Mouse (Mus musculus) erythroblast, embryonic 14.5 days (primary cell): Measurements from ENCODE around the gene Lpgat1. TPM values are rescaled to one million over a fixed set of nuclear protein-coding genes. Genes with fewer than 3 reads are reported as not detected.

ENCODE experiments used
- H3K27me3 ChIP-seq: 2 replicates; pipeline ENCODE4 v1.6.1; 2012; ENCODE audit warnings: inconsistent platforms; ENCODE audit not compliant: control insufficient read depth
- H3K36me3 ChIP-seq: 2 replicates; pipeline ENCODE4 v1.6.1; 2012; ENCODE audit warnings: mild to moderate bottlenecking, inconsistent platforms; ENCODE audit not compliant: control insufficient read depth
- H3K4me1 ChIP-seq: 2 replicates; pipeline ENCODE4 v1.6.1; 2012; ENCODE audit warnings: inconsistent platforms; ENCODE audit not compliant: control insufficient read depth
- H3K4me3 ChIP-seq: replicated peaks from 2 replicates; pipeline ENCODE3; 2012; ENCODE audit warnings: moderate library complexity, mild to moderate bottlenecking, inconsistent platforms
- H3K9me3 ChIP-seq: 2 replicates; pipeline ENCODE4 v1.6.1; 2012; ENCODE audit warnings: low read length, inconsistent platforms, mixed read lengths; ENCODE audit not compliant: control insufficient read depth
- GATA1 ChIP-seq: IDR thresholded peaks from 2 replicates; pipeline ENCODE4 v1.6.1; 2012; ENCODE audit warnings: low read length, inconsistent platforms, mixed read lengths
- TAL1 ChIP-seq: IDR thresholded peaks from 3 replicates; pipeline ENCODE4 v1.6.1; 2012; ENCODE audit warnings: low read length, inconsistent platforms, mixed read lengths
- polyA plus RNA-seq: library from polyadenylated mRNA; stranded (reverse); fragments of >175 nt; gene quantifications from 2 replicates; pipeline ENCODE4 v1.2.3, GENCODE M21; 2012

Lpgat1 gene
- polyA plus RNA-seq, 1 experiment, result 0.01 TPM

DNA sequence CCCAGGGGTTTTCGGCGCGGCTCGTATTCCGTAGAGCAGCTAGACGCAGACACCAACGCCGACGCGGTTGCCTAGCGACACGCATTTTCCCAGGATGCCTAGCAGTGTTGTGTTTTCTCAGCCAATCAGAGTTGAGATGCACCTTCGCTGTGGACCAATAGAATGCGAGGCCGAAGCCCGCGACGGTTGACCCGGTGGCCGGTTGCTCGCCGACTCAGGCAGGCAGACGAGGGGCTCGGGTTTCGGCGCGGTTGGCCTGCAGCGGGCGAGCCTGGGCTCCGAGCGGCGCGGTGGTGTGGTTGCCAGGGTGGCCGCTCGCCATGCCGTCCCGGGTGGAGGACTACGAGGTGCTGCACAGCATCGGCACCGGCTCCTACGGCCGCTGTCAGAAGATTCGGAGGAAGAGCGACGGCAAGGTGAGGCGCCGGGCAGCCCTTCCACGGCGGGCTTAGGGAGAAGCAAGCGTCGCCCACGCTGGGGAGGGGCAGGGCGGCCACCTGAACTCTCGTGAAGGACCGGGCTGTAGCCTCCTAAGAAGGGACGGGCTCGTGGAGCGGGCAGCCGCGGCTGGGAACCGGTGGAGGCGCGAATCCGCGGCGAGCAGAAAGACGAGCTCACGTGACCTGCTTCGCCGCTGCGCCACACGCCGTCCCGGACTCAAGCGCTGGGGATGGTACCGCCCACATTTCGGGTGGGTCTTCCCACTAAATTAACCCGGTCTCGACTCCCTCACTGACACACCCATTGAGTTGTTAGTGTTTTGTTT, 103.9 kb downstream of the Lpgat1 start, which contains the start of gene Nek2:
Gene Nek2, plus strand, starts transcription at position 119 of the 766 bp plus-strand sequence.
- Histone ChIP-seq H3K36me3 (peaks cover 46% of the 10 kb centered on the region), H3K9me3 (no peaks in the 10 kb centered on the region), H3K4me3 (peak within 1 kb of the TSS; percentile 82), H3K27me3 (peaks cover 18% of the 10 kb centered on the region), H3K4me1 (peaks cover 23% of the 10 kb centered on the region)
- TF ChIP-seq GATA1 (no peak), TAL1 (no peak)

- H3K9me3 ChIP-seq, result no peaks in the 10 kb centered on the region
- peaks cover 4% of the 10 kb centered on the region for H3K4me1 ChIP-seq
- peaks cover 98% of the 10 kb centered on the region for H3K36me3 ChIP-seq
- TF ChIP-seq GATA1 (no peak), TAL1 (no peak)
- H3K27me3 ChIP-seq, result no peaks in the 10 kb centered on the region
- H3K4me3 ChIP-seq, result no peak overlapping the region
Observed at GRCm38 (mm10) chr1:191829124-191829523, 111.5 kb downstream of the Lpgat1 start.

DNA sequence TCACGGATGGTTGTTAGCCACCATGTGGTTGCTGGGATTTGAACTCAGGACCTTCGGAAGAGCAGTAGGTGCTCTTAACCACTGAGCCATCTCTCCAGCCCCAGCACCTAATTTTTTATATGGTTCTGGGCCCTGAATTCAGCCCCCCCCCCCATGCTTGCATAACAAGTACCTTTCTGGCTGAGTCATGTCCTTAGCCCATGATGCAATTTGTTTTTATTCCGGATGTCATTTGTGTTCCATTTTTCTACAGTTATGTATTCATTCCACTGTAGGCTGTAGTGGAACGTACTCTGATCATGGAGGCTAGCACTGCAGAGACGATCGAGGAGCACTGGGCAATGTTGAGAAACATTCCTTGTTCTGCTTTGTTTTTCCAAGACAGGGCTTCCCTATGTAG, 115.8 kb downstream of the Lpgat1 start:
- Histone ChIP-seq H3K4me3 (no peak overlapping the region), H3K9me3 (no peaks in the 10 kb centered on the region), H3K36me3 (peaks cover 71% of the 10 kb centered on the region), H3K4me1 (peaks cover 27% of the 10 kb centered on the region), H3K27me3 (no peaks in the 10 kb centered on the region)
- no peak for TF ChIP-seq TAL1

Other genes with a start within 250 kb of the Lpgat1 start
- 0.92 and 1.0 TPM in 2 replicates for gene Dtl, start 142.3 kb upstream of the Lpgat1 start, polyA plus RNA-seq
- 1.2 and 1.4 TPM in 2 replicates for gene Ints7, start 142.2 kb upstream of the Lpgat1 start, polyA plus RNA-seq
- 0.68 and 0.97 TPM in 2 replicates for gene Nek2, start 103.6 kb downstream of the Lpgat1 start, polyA plus RNA-seq
- gene Slc30a1, start 188.9 kb downstream of the Lpgat1 start, polyA plus RNA-seq, result 2.0 TPM in 2 replicates